Mouse (Mus musculus) adrenal gland, adult 2 months (tissue): ENCODE measurements around the gene Aff1. TPM values are rescaled to one million over a fixed set of nuclear protein-coding genes. Genes with fewer than 3 reads are reported as not detected.

ENCODE experiments used
- DNase-seq: peaks from one replicate; pipeline ENCODE4 v3.0.0; 2021
- polyA plus RNA-seq: library from polyadenylated mRNA; depleted of rRNA; stranded (reverse); fragments of >200 nt; gene quantifications from 2 replicates; pipeline ENCODE4 v1.2.3, GENCODE M21; 2012
- total RNA-seq, 2 experiments: library from RNA; stranded (reverse); gene quantifications; 2 replicates each; pipeline ENCODE4 v1.2.3; 2021

Gene Aff1
- total and polyA plus RNA-seq, 3 experiments, result 5.6 to 50.0 (median 32.8) TPM

- DNase-seq, result no peak
These were observed 114.8 kb downstream of the Aff1 start for GRCm38 (mm10) chr5:103806851-103807578.

GRCm38 (mm10) chr5:103807637-103808312 lies 115.6 kb downstream of the Aff1 start:
- DNase-seq, result no peak

DNA sequence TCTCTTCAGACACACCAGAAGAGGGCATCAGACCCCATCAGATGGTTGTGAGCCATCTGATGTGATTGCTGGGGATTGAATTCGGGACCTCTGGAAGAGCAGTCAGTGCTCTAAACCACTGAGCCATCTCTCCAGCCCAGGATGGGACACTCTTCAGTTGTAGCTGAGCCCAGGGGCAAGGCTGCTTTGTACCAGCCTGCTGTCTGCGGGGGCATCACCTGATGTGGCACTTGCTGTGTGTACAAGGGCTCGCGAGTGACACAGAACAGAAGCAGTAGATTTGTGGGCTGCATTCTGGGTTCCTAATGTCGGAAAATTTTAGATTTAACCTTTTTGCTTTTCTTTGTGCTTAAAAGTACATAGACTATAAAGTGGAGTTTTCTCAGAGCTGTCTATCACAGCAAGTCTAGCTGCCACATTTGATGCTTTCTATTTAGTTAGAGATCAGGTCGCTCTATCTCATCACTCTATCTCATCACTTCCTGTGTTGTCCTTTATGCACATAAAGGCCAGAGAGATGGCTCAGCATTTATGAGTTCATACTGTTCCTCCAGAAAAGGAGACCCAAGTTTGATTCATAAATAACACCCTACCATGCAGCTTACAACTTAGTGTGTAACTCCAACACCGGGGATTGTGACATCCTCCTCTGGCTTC lies 117.6 kb downstream of the Aff1 start:
- DNase-seq, result no peak

DNA sequence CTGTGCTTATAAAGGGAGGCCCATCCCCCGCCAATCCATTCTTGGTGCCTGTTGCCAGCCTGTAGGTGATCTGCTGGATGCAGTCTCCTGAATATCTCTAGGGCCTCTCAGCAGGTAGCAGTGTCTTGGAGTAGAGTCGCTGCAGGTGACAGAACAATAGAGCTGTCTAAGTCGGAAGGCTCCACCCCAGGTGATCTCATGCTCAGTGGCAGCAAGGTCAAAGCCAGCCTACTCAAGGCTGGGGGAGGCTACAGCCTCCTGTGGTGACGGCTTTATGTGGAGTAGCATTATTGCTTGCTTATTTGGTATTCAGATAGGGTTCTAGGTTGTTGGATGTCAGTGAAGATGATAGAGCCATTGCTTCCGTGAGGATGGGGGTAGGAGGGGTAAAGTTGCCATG lies 121.1 kb downstream of the Aff1 start:
- no peak for DNase-seq

DNA sequence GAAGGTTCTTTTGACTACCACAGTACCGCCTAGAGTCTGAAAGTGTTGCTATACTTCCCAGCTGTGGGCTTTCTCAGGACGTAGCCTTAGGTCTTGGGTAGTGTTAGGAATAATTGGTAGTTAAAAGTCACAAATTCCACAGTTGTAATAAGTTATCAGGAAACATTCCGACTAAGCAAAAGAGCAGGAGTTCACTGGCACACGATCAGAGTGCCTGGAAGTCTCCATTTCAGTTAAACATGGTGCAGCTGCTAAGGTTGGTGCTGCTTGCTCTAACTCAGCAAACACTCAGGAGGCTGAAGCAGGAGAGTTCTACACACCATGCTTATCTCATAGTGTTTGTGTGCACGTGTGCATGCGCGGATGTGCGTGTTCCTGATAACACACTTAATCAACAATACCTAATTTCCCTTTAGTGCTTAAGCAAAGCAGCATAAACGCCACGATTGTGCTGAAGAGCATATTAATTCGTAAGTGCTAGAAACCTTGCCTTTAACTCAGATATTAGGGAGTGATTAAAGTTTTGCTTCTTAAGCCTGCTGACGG lies 121.9 kb downstream of the Aff1 start:
- DNase-seq, result no peak

- DNase-seq, result no peak
These were observed 122.5 kb downstream of the Aff1 start for GRCm38 (mm10) chr5:103814551-103815248.

GRCm38 (mm10) chr5:103815249-103815617 lies 123.1 kb downstream of the Aff1 start:
- DNase-seq, result no peak

DNA sequence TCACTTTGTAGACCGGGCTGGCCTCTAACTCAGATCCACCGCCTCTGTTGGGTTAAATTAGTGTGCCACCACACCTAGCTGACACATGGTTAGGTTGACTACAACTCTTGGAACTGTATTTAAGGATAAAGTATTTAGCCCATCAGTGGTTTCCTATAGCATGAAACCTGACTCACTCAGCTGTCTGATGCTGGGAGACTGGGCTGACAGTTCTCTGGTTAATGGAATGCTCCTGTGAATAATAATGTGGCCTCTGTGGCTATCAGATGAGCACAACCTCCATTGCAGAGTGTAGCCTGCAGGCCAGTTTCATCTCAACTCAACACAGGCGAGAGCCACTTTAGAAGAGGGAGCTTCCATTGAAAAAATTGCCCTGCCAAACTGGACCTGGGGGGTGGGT lies 124.5 kb downstream of the Aff1 start:
- no peak for DNase-seq

GRCm38 (mm10) chr5:103817754-103818153 lies 125.6 kb downstream of the Aff1 start:
- DNase-seq, result peak; percentile 88

GRCm38 (mm10) chr5:103818602-103819001 lies 126.4 kb downstream of the Aff1 start:
- no peak for DNase-seq

DNA sequence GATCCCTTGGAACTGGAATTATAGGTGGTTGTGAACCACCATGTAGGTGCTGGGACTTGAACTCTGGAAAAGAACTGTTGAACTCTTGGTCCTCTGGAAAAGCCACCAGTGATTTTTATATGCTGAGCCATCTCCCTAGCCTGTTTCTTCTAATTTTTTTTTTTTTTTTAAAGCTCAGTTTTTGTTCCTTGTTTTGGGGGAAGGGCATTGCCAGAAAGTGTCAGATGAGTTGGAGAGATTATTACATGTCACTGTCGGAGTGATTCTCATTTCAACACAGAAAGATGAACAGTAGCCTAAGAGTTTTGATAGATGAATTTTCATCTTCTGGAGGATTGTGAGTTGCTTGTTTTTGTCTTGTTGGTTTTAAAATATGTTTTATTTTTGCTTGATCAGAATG lies 127.5 kb downstream of the Aff1 start:
- no peak for DNase-seq

DNA sequence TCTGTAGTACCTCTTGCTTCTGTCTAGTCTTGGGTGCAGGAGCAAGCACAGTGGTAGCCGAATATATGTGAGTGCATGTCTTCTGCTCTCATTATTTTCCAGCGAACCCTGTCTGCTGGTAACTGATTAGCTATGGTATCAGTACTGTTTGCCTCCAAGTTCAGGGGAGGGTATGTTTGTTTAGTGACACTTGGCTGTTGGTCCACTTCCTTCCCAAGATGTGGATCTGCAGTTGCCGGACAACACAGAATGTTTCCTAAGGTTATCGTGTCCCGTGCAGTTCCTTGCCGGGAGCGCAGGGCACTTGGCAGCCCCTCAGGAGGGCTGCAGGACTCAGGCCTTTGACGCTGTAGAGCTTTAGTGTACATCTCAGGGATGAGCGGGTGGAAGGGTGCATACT lies 128.9 kb downstream of the Aff1 start:
- DNase-seq, result no peak

- no peak for DNase-seq
These were observed 129.5 kb downstream of the Aff1 start for GRCm38 (mm10) chr5:103821500-103822298.

- peak; percentile 38 for DNase-seq
These were observed 130.8 kb downstream of the Aff1 start for GRCm38 (mm10) chr5:103822949-103823348.

GRCm38 (mm10) chr5:103828304-103828703 lies 136.1 kb downstream of the Aff1 start:
- no peak for DNase-seq

GRCm38 (mm10) chr5:103828729-103829128 lies 136.6 kb downstream of the Aff1 start:
- no peak for DNase-seq

DNA sequence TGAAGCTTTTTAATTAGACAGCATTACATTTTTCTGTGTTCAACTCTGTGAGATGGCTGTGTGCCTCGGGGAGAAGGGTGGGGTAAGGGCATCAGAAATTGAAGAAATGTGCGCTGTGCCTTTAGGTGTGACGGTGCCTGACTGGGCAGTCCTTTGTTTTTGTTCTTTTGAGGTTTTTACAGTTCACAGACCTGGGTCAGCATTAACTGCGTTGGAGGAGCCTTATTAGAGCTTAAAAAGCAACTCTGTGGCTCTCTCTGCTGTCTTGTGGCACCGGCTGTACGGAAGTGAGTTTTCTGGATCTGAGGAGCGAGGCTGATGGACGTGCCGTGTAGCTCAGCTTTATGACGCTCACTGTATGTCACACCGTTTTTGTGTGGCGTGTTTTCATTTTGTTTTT lies 137.0 kb downstream of the Aff1 start:
- DNase-seq, result no peak

DNA sequence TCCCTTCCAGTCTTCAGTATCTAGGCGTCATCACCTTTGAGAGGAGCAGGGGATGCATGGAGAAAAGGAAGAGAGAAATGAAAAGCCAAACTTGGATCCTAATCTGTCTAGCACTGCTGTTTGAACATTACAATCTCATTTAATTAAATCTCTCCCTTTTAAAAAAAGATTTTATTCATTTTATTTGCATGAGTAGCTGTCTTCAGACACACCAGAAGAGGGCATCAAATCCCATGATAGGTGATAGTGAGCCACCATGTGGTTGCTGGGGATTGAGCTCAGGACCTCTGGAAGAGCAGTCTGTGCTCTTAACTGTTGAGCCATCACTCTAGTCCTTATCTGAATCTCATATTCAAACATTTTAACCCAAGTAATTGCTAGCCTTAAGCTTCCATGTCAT lies 138.7 kb downstream of the Aff1 start:
- no peak for DNase-seq

DNA sequence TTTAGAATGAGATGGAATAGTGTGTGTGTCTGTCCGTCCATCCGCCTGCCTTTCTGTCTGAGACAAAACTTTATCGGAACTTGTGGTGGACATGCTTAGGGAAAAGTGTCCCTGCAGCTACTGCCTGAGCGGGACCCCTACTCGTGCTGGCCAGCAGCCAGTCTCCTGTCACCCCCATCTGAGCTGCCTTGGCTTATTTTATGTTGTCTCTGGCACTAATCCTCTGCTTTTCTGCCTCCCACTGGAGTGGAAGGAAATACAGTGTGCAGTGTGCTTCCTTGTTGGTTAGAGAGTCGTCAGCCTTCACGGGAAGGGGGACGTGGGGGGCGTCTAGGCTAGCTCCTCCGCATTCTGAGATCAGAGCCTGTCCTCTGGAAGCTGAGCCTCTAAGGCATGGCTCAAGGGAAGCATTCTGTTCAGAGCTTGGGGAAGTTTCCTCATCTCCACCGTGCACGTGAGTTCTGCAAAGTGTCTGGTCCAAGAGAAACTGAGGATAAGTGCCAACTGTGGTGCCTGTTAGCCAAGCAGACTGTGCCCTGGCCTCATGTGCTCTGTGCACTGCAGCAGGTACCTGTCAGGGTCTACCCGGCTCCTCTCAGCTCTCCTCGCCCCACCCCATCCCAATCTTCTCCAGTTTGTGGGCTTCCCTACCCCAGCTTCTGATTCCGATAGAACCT lies 143.4 kb downstream of the Aff1 start:
- DNase-seq, result no peak

DNA sequence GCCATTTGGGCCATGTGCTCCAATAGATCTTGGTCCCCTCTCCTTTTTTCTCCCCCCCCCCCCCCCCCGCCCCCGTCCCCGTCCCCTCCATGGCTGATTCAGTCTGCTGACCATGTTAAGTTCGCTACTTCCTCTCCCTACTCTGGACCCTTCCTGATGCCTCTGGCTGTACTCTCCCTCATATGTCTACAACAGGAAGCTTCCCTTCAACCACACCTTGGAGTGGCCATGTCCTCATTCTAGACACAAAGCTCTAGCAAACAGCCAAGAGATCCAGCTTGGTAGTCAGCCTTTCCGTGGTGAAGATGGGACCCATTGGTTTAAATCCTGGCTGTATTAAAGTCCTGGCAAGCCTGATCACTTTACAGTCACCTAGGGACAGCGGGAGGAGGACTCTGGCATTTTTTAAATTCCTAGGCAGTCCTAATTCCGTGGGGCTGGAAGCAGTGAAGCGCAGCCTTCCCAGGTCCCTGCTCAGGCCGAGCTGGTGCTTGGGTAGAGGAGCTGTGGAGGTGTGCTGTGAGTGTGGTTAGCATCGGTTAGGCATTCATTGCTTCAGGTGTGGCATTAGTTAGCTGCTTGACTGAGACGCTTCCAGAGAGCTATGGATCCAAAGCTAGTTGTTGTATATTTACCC lies 144.1 kb downstream of the Aff1 start:
- DNase-seq, result no peak
